8 mouse cellular contexts compared by ENCODE assay signal in the genomic region with DNA sequence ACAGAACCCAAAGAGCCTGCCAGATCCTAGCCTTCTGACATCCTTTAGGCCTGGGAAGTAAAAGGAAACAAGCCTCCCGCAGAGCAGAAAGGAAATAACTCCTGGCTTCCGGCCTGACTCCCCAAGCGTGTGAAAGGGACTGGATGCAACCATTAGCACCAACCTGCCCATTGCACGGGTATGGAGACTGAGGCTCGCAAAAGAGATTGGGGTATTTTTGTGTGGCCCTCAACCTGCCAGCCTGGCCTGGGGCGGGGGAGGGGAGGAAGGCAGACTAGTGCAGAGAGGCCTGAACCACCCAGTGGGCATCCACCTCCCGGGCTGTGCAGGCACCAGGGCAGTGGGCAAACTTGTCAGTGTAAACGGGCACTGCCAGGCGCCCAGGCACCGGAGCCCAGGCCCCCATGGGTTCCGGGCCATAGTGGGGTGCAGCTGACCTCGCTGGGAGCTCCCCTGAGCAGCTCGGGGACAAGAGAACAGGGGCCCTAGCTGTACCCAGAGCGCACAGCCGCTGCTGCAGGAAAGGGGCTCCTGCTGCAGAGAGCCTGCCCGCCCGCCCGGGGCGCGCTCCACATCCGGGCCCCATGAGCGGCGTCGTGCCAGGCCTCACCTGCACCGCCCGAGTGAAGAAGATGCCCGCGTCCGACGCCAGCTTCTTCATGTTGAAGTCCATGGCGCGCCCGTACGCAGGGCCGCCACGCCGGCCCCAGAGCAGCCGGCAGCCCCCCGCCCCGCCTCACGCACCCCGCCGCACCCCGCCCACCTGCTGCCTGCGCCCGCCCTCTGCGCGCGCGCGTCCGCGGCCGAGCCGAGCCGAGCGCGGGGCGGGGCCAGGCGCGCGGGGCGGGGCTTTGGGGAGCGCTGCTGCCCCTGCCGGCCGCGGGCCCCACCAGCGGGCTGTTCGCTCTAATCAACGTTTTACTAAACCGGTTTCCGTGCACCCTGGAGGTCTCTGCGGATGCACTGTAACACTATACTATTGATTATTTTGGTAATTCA. TPM values are rescaled to one million over a fixed set of nuclear protein-coding genes. Genes with fewer than 3 reads are reported as not detected.
DNase-seq lines count a peak whose midpoint lies in the region; ATAC-seq lines count a peak whose summit lies in the region.

Gene Sh3glb2 (minus strand): TSS at position 805 of the 999 bp plus-strand sequence.

- H3K4me1 ChIP-seq in hindbrain, embryonic 13.5 days (replicated peaks) = peaks cover 41% of the 10 kb centered on the region

- peak; percentile 80 for ATAC-seq in hindbrain, embryonic 13.5 days (ENCODE audit: low FRiP score)

- H3K27me3 ChIP-seq in hindbrain, embryonic 13.5 days = no peaks in the 10 kb centered on the region

- H3K4me3 ChIP-seq in hindbrain, embryonic 13.5 days = peak within 1 kb of the TSS; percentile 76

- WGBS in hindbrain, embryonic 13.5 days = 3% methylated on average over 70 of the region's 73 CpGs

- H3K9ac ChIP-seq in hindbrain, embryonic 13.5 days = peak within 1 kb of the TSS; percentile 89

- H3K36me3 ChIP-seq in hindbrain, embryonic 13.5 days = peaks cover 19% of the 10 kb centered on the region

- H3K9me3 ChIP-seq in hindbrain, embryonic 13.5 days = no peaks in the 10 kb centered on the region

- DNase-seq in T-cell, adult 2 months (ENCODE audit: low spot score) = peak; percentile 82
- peak; percentile 91 to 97 for DNase-seq in cerebellum, postnatal 25 days
- peak; percentile 31 to 63 for DNase-seq in frontal cortex, postnatal 25 days (ENCODE audit: low spot score in 2 of 2)
- DNase-seq in left cerebral cortex, adult 11 months (ENCODE audit: low spot score) = peak; percentile 62
- DNase-seq in lung, postnatal 4 days = peak; percentile 89 to 93
- peak; percentile 82 for DNase-seq in retina, postnatal 7 days (ENCODE audit: low read depth, low spot score)
- DNase-seq in urinary bladder, postnatal 10 days (ENCODE audit: low spot score) = peak; percentile 45

- H3K27ac ChIP-seq in hindbrain, embryonic 13.5 days = peak within 1 kb of the TSS; percentile 86

- H3K4me2 ChIP-seq in hindbrain, embryonic 13.5 days = peak within 1 kb of the TSS; percentile 72

RNA-seq across cellular contexts. Expression of gene Sh3glb2, which starts in this region (rescaled TPM):
- 146 and 160 TPM in 2 replicates for polyA plus RNA-seq in hindbrain, embryonic 13.5 days (2015; fragmentation: Nextera tagmentation; extraction: Ambion mirVana)

Comparison
In these comparisons a context has a peak if more than half of its experiments do, and no peak if none do; other contexts are left out.
1. Peak in every context shown above with its lines: DNase-seq, ATAC-seq, H3K4me3 ChIP-seq and H3K27ac ChIP-seq.